Mouse (Mus musculus) spleen, embryonic (tissue): Measurements from ENCODE around the gene Spout1.

Experiments
- CTCF ChIA-PET: fragments of 350-600 bp; sonication (Branson Sonifier 250); formaldehyde crosslinking; loops from one replicate; lab custom pipeline; 2022; lab: Charles Lee

Gene Spout1

DNA sequence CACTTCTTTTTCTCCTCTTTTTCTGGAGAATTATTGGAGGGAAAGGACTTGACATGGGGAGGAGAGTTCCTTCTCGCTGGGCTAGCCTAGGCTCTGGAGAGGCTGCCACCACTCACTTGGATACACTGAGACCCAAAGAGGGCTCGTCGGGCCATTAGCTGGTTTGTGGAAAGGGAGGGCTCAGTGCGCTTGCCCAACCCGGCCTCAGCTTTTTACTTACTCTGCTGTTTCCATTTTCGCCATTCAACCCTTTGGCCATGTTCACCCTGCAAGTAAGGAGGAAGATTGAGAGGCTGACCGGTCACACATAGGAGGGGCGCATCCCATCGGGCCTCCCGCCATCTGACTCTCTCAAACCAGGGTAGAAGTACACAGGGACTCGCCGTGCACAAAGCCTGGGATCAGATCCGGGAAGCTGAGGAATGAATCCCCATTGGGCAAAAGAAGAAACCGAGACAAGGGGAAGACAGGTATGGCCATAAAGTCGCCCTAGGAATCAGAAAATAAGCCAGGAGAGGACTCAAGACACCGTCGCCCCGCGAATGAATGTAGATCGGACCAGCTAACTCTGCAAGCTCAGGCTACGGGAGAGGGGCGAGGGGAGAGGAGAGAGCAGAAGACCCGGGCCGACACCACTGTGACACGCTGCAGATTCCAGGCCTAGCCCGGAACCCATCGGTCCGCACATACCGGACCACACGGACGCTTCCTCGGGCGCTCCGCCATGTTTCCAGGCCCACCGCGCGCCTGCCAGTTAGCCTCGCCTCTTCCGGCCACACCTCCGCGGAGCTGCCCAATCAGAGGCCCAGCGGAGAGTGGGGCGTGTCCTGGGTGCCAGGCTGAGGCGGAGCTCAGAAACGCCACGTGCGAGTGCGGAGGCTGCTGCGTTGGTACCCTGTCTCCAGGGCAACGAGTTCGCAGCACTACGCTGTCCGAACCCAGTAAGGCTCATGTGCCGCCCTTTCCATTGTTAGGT is at the start of gene Spout1:
Spout1 (minus strand) TSS at position 760 of the 976 bp plus-strand sequence.
- CTCF ChIA-PET, result interaction anchor here (0.7 to 1.1 kb wide), 3 partner anchors 43 to 93 kb away, joined by 3 to 5 read pairs (median 3); no protein-coding TSS in a partner anchor

DNA sequence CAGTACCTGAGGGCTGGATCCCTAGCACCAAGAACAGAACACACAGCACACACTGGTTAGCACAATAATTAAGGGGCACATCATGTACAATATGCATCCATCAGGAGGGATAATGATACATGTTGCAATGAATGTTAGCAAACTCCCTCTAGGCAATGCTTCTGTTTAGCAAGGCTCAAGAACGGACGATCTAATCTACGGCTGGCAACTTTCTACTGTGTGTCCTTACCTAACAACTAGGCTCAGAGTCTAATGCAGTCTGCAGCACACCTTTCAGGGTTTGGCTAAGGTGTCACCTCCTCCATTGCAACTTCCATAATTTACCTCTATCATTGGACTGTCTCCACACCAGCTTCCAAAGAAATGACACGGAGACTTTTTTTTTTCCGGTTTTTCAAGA is 38.0 kb upstream of the Spout1 start:
- CTCF ChIA-PET, result no interaction called here

DNA sequence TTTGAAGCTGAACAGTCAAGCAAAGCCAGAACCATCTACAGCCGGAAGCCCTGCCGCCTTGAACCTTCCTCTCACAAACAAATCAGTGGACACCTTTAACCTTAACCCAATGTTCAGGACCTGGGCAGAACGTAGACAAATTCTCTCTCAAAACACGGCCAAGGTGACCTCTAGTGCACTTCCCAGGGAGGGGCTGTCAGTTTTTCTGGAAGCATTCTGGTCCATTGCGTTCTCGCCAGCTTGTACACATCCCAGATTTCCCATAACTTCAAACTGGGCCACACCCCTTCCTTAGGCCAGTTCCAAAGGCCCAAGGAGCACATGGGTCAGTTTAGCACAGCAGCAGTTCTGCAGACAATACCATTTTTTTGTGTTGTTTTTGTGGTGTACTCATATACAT is 37.2 kb upstream of the Spout1 start:
- CTCF ChIA-PET, result no interaction called here

DNA sequence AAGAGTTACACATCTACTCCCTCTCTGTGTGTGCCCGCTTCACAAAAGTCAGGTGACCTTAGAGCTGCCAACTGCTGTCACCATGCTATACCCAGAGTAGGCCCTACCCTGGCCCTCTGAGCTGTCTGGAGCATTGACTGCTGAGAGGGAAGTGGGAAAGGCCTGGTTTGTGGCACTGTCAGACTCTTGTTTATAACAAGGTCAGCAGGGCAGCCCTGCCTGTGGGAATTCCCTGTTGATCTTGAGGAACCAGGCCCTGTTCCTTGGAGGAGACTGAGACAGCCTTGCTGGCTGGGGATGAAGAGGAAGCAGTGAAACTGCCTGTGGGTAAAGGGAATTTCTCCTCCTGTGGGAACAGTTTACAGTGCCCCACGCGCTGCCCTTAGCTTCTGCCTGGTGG is 36.5 kb upstream of the Spout1 start:
- CTCF ChIA-PET, result interaction anchor here (0.8 kb wide), 1 partner anchor 621 kb away, joined by 4 read pairs; no protein-coding TSS in a partner anchor

DNA sequence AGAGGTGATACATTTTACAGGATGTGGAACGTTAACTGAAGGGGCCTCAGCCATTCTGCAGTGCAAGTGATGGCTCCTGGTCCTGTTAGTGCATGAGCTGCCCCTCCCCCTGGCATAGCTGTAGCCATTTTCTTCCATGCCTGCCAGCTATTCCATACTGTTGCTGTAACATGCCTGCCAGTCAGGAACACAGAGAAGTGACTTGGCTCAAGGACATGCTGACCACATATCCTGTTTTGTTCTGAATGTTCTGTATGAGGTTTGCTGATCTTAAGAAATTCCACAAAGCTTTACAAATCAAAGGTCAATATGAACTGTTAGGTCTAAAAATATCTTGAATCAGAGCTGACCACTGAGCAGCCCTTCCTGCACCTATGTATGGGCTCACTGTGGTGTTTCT is 34.7 kb upstream of the Spout1 start:
- CTCF ChIA-PET, result interaction anchor here (0.6 kb wide), 1 partner anchor 1230 kb away, joined by 11 read pairs; no protein-coding TSS in a partner anchor

DNA sequence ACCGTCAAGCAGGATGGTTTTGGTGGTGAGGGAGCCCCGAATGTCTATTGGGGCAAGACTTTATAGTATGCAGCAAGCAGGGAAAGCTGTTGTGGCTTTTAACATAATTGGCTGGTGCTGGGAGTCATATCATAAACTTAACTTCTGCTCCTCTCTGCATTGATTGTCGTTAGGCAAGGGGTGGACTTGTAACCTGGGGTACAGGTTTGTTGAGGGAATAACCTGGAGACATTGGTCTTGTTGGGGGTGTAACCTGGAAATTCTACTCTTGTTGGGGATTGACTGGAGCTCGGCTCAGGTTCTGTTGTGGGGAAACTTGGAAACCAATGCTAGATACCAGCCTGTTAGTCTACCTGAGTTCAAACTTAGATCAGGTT is 33.9 kb upstream of the Spout1 start:
- CTCF ChIA-PET, result no interaction called here

DNA sequence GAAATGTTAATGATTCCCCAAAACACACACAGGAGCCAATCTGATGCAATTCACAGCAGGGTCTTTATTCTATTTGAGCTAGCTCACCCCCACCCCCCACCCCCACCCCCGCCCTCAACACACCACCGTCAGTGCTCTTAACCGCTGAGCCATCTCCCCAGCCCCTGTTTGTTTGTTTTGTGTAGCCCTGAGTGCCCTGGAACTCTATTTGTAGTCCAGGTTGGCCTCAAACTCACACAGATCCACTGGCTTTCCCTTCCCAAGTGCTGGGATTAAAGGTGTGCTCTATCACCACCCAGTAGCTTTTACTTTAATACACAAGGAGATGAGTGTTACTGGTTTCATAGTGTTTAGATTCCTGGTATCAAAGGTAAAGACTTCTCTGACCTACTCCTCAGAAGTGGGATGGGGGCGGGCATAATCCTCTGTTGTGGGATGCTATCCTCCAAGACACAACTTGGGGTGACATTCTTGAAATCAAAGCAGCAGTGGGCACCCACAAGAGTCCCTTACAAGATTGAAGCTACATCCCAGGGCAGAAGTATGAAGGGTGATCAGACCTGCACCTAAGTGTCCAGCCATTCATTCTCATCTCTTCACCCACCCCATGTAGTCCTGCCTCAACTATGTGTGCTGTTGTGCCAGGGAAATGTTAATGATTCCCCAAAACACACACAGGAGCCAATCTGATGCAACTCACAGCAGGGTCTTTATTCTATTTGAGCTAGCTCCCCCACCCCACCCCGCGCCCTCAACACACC is 33.3 kb upstream of the Spout1 start:
- CTCF ChIA-PET, result interaction anchor here (0.7 kb wide), 1 partner anchor 157 kb away, joined by 6 read pairs; no protein-coding TSS in a partner anchor

DNA sequence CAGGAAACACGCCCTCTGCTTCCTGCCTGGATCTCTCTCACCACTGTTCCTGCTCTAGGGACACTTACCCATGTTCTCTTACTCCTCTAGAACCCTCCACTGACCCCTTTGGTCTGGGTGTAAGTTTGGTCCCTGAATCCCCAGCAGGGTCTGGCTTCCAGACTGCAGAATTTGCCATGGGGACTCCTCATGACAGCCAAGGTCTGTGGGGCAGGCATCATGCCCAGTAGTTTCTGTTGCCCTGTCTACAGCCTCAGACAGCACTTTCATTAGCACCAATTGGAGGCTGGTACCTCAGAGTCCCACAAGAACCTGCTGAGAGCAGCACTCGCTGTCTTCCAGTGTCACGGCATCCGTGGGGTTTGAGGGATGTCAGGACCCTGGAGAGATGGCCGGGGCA is 29.6 kb upstream of the Spout1 start:
- CTCF ChIA-PET, result no interaction called here

DNA sequence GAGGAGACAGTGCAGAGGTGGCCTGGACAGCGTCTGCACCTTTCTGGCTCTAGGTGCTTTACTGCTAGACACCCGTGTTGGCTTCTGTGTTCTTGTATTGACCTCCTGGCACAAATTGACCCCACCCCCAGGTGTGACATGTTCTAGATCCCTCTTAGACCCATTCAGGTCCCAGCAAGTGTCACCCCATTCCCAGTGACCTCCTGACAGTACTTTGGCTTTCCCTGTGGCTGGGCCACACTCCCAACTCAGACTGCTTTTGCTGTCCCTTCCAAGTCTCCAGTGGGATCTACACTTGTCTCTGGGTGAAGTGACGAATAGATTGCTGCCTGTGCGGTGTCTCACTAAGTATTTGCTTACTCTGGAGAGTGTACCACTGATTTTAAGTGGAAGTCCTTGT is 29.1 kb upstream of the Spout1 start:
- CTCF ChIA-PET, result no interaction called here

DNA sequence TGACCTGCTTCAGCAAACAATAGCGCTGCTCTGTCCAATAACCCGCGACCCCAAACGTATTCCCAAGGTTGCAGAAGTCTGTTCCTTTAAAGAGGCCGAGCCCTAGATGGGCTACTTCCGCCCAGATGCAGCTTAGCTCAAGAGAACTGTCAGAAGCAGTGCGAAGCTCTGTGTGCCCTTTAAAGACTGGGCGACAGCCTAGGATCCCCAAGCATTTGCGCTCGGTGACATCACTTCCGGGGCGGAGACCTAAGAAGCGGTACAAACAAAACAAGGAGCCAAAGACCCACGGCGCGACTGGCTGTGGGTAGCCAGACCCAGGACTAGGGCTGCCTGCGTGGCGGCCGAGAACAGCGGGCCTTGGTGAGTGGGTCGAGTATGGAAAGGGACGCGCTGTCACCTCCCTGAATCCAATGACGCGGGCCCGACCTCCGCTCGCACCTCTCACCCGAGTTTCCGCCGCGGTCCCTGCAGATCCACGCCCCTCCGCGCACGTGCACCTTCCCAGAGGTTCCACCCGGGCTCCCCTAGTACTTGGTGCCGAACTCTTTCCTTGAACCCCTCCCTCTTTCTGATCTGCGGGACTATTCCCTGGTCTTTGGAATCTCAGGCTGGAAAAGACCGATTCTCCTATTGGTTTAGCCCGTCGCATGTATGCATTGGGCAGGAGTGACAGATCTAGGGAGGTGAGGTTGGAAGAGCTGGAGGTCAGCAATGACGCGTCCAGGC is 27.5 kb upstream of the Spout1 start, which contains the start of gene Kyat1:
Kyat1 (minus strand) TSS at position 219 of the 729 bp plus-strand sequence.
- CTCF ChIA-PET, result no interaction called here

DNA sequence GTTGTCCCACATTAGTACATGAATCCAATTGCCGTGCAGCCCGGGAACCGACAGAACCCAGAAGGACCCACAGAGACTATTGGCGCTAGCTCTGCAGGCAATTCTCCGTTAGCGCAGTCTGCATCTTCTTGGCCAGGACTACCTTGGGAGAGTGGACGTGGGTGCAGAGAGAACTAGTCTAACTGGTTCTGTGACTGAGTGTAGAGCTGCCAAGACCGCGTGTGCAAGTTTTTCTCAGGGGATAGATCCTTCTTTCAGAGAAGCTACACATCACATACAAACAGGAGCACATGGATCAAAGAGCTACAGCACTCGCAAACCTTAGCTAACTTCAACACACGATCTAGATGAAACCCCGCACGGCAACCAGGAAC is 27.0 kb upstream of the Spout1 start:
- CTCF ChIA-PET, result no interaction called here

DNA sequence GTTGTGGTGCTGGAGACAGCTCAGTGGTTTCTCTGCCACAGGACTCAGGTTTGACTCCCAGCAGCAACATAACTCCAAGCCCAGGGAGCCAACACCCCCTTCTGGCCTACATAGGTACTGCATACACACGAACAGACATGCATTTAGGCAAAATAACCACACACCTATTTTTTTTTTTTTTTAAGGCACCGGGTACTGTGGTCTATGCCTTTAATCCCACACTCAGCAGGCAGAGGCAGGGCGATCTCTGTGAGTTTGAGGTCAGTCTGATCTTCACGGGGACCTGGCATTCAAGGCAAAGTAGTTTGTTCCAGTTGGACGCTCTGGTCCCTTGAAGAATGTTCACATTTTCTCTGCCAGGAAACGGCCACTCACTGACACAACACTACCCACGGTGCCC is 25.2 kb upstream of the Spout1 start:
- CTCF ChIA-PET, result interaction anchor here (0.6 to 0.7 kb wide), 2 partner anchors 45 to 135 kb away, joined by 4 to 9 read pairs; no protein-coding TSS in a partner anchor

DNA sequence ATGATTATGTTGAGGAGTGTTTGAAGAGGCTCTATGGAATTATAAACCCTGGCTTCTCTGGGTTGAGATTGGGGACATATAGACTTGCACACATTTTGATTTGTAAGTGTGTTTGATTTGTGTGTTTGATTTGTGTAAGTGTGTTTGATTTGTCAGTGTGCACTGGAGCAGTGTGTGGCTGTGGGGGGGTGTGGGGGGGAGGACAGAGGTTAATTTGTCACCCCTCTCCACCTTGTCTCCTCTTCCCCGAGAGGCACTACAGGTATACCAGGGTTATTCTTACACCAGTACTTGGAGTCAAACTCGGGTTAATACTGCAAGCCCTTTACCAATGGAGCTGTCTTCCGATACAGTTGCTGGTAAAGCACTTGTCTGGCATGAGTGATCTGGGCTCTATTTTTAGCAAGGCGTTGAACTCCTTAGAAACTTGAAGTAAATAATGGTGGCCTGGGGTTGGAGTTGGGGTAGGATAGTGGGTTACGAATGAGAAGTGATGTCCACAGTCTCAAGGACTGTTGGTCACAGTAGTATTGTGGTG is 22.2 kb upstream of the Spout1 start:
- CTCF ChIA-PET, result no interaction called here

DNA sequence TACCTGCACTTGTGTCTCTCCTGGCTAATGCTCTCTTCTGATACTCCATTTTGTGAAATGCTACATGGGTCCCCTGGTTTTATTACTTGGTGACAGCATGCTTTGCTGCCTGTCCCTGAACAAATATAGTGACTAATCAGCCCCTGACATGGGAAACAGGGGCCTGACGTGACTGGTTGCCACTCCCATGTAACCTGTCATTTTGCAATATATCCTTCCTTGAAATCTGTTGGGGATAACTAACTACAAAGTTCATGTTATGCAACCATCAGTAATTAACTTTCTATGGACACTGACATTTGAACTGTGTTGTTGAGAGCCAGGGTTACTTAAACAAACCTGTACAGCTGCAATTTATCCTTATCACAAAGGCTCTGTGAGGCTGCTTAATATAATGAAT is 21.7 kb upstream of the Spout1 start:
- CTCF ChIA-PET, result no interaction called here

DNA sequence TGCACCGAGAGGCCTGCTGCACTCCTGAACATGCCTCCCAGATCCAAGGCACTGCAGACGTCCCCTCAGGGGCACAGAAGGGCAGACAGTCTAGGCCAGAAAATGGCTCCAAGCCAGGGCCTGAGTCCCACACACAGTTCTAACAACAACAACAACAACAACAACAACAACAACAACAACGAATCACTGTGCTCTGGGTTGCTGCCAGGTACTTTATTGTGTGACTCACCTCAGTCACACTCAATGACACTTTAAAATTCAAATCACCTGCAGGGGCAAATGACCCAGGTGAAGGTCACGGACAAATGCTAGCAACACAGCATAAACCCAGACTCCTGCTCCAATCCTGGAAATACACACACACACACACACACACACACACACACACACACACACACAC is 19.8 kb upstream of the Spout1 start:
- CTCF ChIA-PET, result no interaction called here

DNA sequence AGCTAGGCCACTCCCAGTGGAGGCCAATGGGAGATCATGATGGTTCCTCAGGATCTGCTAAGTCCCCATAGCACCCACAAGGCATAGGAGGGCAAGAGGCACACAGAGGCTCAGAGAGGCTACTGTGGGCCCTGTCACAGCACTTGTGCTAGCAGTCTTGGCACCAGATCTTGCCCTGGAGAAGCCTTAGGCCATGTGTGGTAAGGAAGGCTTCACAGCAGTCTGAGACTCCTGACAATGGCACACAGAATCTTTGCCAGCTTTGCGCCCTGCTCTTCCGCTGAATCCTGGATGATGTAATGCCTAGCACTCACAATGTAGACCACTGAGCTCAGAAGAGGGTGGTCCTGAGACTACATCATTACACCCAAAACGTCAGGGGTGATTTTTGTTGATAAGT is 16.4 kb upstream of the Spout1 start:
- CTCF ChIA-PET, result no interaction called here

DNA sequence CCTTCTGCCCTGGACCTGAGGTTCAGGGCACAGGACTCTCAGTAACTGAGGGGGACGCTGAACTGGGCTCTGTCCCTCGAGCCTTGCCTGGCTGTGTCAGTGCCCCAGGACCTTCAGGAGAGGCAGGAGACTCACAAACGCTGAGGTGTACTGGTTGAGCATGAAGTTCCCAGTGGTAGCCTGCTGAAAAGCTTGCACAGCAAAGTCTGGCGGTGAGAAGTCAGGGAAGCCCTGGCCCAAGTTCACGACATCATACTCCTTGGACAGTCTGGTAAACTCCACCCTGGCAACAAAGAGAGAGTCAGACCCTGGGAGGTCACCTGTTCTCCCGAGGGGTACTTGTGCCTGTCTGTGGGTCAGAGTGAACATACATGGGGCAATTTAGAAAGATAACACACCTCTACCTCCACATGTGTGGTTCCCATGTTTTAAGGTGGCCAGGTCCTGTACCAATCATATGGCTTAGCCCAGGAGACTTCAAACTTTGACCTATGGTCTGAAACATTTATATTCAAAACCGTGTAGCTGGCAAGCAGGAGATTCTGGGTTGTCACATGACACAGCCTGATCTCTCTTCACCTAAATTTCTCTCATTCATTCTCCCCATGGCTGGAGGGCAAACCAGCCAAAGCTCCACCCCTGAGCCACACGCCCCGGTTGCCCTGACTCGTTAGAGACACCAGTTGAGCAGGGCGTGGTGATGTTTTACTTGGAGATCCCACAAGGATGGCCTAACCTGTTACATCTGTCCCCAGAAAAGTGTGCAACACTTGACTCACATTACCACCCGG is 13.7 kb upstream of the Spout1 start:
- CTCF ChIA-PET, result no interaction called here

DNA sequence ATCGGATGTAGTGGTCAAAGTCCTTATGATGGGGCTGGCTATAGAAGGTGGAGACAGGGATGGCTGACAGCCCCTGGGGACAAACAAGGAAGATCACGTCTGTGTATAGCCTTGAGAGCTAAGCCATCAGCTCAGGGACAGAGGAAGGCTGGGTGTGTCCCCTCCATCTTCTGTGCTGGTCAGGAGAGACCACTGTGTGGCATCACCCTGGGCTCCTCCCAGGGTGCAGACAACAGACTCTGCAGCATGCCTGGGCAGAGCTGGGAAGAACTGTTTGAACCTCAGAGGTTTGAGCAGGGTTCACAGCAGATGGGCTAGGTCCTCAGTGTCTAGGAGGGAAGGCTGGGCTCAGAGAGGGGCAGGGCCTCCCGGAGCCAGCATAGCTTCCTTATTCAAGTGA is 7.4 kb upstream of the Spout1 start:
- CTCF ChIA-PET, result no interaction called here

DNA sequence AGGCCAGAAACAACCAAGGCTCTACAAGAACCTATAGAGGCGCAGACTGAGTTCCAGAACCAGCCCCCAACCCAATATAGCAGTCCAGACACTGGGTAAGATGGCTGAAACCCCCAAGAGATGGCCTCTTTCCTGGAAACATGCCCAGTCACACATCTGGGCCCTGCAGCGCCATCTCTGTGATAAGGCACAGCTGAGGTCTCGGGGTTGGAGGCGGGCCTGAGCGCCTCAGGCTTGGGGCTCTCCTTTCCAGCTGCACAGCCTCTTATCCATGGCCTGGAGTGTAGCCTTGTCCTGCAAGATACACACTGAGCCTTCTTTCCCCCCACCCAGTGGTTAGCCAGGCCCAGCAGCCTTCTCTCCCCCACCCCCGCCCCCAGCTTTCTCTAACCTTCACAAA is 7.0 kb upstream of the Spout1 start:
- CTCF ChIA-PET, result no interaction called here

DNA sequence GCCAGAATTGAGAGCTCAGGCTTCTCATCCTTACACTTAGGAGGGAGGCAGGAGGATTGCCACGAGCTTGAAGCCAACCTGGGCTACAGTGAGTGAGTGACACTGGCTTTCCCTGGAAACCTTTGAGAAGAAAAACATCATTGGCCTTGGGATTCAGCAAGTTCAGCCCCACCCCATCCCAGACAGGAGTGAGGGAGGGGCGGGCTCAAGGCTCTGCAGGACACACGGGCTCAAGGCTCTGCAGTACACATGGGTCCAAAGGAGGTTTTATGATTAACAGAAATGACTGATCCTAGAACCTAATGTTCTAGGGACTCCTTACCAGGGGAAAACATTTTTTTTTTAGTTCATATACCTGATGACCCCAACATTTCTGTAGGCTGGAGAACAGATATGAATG is 5.5 kb upstream of the Spout1 start:
- CTCF ChIA-PET, result no interaction called here

DNA sequence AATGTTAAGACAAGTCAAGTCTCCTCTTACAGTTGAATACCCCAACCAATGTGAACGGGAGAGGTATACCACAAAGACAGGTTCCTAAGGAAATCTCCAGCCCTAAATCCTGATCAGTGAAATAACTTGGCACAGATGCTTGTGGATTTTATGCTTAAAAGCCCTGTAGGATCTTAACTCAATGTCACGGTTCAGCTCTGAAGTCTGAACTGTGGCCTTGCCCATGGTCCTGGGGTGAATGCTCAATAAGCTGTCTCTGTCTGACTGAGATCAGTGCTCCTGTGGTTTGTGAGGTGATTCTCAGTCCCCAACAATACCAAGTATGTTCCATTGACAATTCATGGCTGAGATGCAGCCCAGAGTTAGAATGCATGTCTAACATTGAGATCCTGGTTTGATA is 4.2 kb upstream of the Spout1 start:
- CTCF ChIA-PET, result no interaction called here
